Mouse (Mus musculus) embryonic facial prominence, embryonic 12.5 days (tissue): ENCODE results near the gene Cadm4. TPM values are rescaled to one million over a fixed set of nuclear protein-coding genes. Genes with fewer than 3 reads are reported as not detected.

Experiments
- ATAC-seq: fragments of 200-750 bp; cut with Nextera tagmentation; 2 replicates; pipeline ENCODE4 v1.8.0; 2017; ENCODE audit not compliant: insufficient number of reproducible peaks, insufficient read depth, low FRiP score, low TSS enrichment
- H3K27ac ChIP-seq: fragments of 300-500 bp; sonication (generic); 2 replicates; pipeline ENCODE4 v1.5.1; 2016; ENCODE audit warnings: mild to moderate bottlenecking
- H3K27me3 ChIP-seq: fragments of 300-500 bp; sonication (generic); 2 replicates; pipeline ENCODE4 v1.6.1; 2016; ENCODE audit warnings: mild to moderate bottlenecking, moderate library complexity
- H3K36me3 ChIP-seq: fragments of 300-500 bp; sonication (generic); 2 replicates; pipeline ENCODE4 v1.6.1; 2016; ENCODE audit warnings: mild to moderate bottlenecking
- H3K4me1 ChIP-seq: fragments of 300-500 bp; sonication (generic); 2 replicates; pipeline ENCODE4 v1.6.1; 2016
- H3K4me2 ChIP-seq: fragments of 300-500 bp; sonication (generic); replicated peaks from 2 replicates; pipeline ENCODE4 v1.6.1; 2016; ENCODE audit warnings: mild to moderate bottlenecking, moderate library complexity
- H3K4me3 ChIP-seq: fragments of 300-500 bp; sonication (generic); 2 replicates; pipeline ENCODE4 v1.5.1; 2016; ENCODE audit warnings: mild to moderate bottlenecking
- H3K9ac ChIP-seq: fragments of 300-500 bp; sonication (generic); 2 replicates; pipeline ENCODE4 v1.6.1; 2016; ENCODE audit warnings: mild to moderate bottlenecking, moderate library complexity
- H3K9me3 ChIP-seq: fragments of 300-500 bp; sonication (generic); 2 replicates; pipeline ENCODE4 v1.6.1; 2016; ENCODE audit warnings: mild to moderate bottlenecking, moderate library complexity
- WGBS: fragments of 180-500 bp; shearing (Covaris S2); methylation state at CpG from one replicate; pipeline ENCODE4 v1.1.7; 2016; 5-methylcytosine and 5-hydroxymethylcytosine counted together
- polyA plus RNA-seq: library from polyadenylated mRNA; unstranded; fragments of >200 nt; fragmentation: Nextera tagmentation; extraction: Ambion mirVana; gene quantifications from 2 replicates; pipeline ENCODE4 v1.2.1, GENCODE M21; 2016

The Cadm4 gene
- polyA plus RNA-seq, 1 experiment from 2014 or later = 7.6 TPM

DNA sequence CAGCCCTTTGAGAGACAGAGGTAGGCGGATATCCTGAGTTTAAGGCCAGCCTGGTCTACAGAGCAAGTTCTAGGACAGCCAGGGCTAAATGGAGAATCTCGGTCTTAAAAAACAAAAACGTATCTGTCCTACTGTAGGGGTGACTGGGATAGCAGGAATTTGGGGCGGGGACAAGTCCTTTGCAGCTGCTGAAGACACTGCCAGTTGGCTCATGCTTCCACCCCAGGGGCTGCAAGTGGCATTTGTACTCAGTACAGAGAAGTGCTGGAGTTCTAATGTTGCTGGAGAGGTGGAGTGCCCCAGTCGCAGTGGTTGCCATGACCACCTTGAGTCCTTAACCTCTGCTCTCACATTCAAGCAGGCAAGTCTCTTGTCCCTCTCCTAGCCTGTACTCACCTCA, 41.0 kb downstream of the Cadm4 start:
- Histone ChIP-seq H3K36me3 (0 out of 2 replicates have a peak, but pooled peaks cover 4% of the 10 kb centered on the region), H3K27me3 (no peaks in the 10 kb centered on the region), H3K9ac (no peak overlapping the region), H3K27ac (no peak overlapping the region), H3K4me3 (no peak overlapping the region), H3K9me3 (no peaks in the 10 kb centered on the region), H3K4me1 (peaks cover 8% of the 10 kb centered on the region), H3K4me2 (no peak overlapping the region)
- 54% methylated on average over 5 of the region's 5 CpGs for WGBS
- ATAC-seq = no peak

DNA sequence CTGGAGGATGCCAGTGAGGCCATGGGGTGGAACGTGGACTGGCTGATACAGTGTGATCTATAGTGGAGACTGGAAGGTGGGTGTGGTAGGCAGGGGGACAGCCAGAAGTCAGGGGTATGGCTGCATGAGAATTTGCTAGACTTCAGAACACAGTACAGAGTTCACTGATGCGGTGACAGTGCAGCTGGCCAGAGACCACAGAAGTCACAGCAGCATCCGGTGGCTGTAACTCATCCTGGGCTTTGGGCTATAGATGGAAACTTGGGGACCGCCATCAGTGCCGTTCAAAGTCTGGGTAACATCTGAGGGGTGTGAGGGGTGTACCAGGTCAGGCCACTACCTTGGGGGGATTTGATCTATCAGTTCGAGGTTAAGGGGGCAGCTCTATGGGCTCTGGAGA, 41.9 kb downstream of the Cadm4 start:
- Histone ChIP-seq H3K4me3 (no peak overlapping the region), H3K27ac (no peak overlapping the region), H3K36me3 (0 out of 2 replicates have a peak, but pooled peaks cover under 1% of the 10 kb centered on the region), H3K4me1 (peaks cover 8% of the 10 kb centered on the region), H3K9me3 (no peaks in the 10 kb centered on the region), H3K4me2 (no peak overlapping the region), H3K27me3 (no peaks in the 10 kb centered on the region), H3K9ac (no peak overlapping the region)
- WGBS = 87% methylated on average over 6 of the region's 6 CpGs
- ATAC-seq = no peak

DNA sequence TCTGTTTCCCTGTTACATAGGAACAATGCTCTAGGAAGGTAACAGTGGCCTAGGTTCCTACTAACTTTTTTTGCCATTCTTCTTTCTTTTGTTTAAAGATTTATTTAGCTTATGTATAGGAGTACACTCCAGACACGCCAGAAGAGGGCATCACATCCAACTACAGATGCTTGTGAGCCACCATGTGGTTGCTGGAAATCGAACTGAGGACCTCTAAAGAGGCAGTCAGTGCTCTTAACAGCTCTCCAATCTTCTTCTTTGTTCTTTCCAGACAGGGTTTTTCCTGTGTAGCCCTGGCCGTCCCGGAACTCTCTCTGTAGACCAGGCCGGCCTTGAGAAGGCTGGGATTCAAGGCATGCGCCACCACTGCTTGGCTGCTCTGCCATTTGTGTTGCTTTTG, 43.2 kb downstream of the Cadm4 start:
- ATAC-seq = no peak
- no peak overlapping the region for H3K27ac ChIP-seq
- H3K9ac ChIP-seq = no peak overlapping the region
- H3K4me1 ChIP-seq = peaks cover 15% of the 10 kb centered on the region
- H3K9me3 ChIP-seq = no peaks in the 10 kb centered on the region
- no peak overlapping the region for H3K4me2 ChIP-seq
- H3K4me3 ChIP-seq = no peak overlapping the region
- WGBS = 85% methylated on average over 6 of the region's 6 CpGs
- no peaks in the 10 kb centered on the region for H3K36me3 ChIP-seq
- no peaks in the 10 kb centered on the region for H3K27me3 ChIP-seq

DNA sequence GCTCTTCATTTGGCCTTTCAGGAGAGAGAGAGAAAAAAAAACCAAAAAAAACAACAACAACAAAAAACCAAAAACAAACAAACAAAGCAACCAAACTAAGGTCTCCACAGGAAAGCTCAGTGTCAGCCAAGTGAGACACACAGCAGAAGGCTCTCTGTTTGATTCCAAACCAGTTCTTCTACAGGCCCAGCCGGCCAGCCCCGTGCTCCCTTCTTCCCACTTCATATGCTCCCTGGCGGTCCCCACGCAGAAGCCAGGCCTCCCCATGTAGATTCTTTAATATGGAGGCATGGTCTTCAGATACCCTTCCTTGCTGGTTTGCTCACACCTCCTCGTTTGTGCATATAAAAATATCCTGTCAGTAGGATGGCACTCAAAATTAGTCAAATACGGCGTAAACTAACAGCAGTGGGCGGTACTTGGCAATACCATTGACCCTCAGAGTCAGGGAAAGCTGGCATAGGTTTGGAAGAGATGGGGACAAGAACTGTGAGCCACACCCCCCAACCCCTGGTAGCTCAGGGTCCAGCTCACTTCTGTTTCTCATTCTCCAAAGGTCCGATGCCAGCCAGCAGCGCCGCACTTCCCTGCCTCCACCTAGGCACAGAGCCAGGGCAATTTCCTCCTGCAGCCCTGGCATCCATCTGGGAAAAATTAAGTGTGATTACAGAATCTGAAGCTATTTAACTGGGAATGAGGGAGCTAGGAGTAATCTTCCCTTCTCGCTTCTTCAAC, 44.0 kb downstream of the Cadm4 start:
- H3K27ac ChIP-seq = no peak overlapping the region
- 77% methylated on average over 12 of the region's 12 CpGs for WGBS

DNA sequence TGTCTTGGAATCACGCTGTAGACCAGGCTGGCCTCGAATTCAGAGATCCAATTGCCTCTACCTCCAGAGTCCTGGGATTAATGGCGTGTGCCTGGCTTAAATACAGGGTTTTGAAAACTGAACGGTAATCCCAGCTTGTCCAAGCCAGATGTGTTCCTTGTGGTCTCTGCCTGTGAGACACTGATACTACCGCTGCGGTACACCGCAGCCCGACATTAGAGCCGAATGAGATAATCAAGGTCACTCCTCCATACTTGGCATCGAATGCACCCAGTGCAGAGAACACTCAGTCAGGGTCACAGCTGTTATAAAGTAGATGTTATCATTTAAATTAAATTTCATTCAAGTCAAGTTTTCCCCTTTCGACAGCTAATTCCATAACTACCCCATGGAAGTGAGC, 47.0 kb downstream of the Cadm4 start:
- Histone ChIP-seq H3K4me2 (no peak overlapping the region), H3K36me3 (peaks cover 9% of the 10 kb centered on the region), H3K9ac (no peak overlapping the region), H3K4me3 (no peak overlapping the region), H3K4me1 (peaks cover 34% of the 10 kb centered on the region), H3K27ac (no peak overlapping the region), H3K27me3 (peaks cover 8% of the 10 kb centered on the region), H3K9me3 (no peaks in the 10 kb centered on the region)
- no peak for ATAC-seq
- 85% methylated on average over 11 of the region's 11 CpGs for WGBS

More for the DNA sequence above, 44.0 kb downstream of the Cadm4 start:
- H3K4me3 ChIP-seq = no peak overlapping the region
- H3K9ac ChIP-seq = no peak overlapping the region
- H3K27me3 ChIP-seq = no peaks in the 10 kb centered on the region
- peaks cover 15% of the 10 kb centered on the region for H3K4me1 ChIP-seq
- 0 out of 2 replicates have a peak overlapping the region, but pooled peaks have one; percentile 5 for H3K4me2 ChIP-seq
- no peaks in the 10 kb centered on the region for H3K36me3 ChIP-seq
- no peaks in the 10 kb centered on the region for H3K9me3 ChIP-seq
- no peak for ATAC-seq

DNA sequence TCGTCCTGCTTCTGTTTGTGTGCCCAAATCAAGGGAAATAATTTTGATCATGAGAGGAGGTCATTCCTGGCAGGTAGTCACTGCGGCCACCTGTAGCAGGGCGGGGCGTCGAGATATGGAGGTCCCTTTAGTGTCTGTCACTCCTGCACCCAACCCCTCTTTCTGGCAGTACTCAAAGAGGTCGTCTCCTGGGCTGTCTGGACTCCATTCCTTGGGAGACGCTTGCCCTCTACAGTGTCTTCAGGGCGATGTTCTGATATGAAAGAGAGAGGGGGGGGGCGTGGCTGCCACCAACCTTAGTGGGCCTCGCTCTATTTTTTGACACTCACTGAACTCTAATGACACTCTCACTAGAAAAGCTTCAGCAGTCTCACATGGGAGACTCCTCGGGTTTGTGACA, 47.8 kb downstream of the Cadm4 start:
- H3K4me1 ChIP-seq = peaks cover 38% of the 10 kb centered on the region

DNA sequence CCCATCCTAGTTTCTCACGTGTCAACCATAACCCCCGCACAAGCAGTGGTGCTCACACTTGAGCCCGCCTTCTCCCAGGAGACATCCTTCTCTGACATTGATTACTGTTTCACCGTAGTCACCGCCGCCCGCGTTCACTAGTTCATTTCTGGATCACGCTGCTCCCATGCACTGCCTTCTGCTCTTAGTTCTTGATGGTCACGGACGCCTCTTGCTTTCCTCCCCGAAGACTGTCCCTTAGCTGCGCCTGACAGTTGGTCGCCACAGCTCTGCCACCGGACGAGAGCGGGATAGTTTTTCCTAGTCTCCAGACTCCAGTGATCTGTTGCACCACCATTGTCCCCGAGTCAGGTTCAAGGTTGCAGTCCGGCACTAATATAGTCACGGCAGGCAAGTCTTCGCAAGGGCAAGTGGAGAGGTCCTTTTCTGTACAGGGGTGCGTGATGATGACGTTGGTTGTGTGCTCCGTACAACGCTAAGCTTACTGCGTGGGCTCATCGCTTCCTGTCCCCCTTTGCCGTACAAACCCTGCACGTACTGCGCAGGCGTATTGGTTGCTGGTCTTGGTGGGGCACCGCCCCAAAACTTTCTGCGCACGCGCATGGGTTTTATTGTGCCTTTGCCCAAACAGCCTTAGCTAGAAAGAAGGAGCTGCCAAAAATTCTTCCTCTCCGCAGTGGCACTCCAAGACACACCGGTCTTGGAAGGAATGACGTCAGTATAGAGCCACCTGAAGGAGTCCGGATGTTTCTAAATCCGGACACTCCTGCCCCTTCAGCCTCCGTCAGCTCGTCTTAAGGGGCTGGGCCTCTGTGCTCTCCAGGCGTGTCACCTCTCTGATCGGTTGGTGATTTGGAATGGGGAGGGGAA, 48.5 kb downstream of the Cadm4 start, which contains the start of gene Irgq:
Gene Irgq, plus strand, starts transcription at position 628 of the 870 bp plus-strand sequence.
- Histone ChIP-seq H3K4me3 (peak within 1 kb of the TSS; percentile 57), H3K4me1 (peaks cover 38% of the 10 kb centered on the region), H3K27me3 (peaks cover 12% of the 10 kb centered on the region), H3K36me3 (peaks cover 22% of the 10 kb centered on the region), H3K4me2 (peak within 1 kb of the TSS; percentile 88), H3K9ac (peak within 1 kb of the TSS; percentile 77), H3K9me3 (no peaks in the 10 kb centered on the region), H3K27ac (peak within 1 kb of the TSS; percentile 69)
- ATAC-seq = peak; percentile 89
- under 1% methylated on average over 44 of the region's 44 CpGs for WGBS

More for the DNA sequence above, 47.8 kb downstream of the Cadm4 start:
- Histone ChIP-seq H3K4me2 (peak overlapping the region; percentile 88), H3K27me3 (peaks cover 12% of the 10 kb centered on the region), H3K27ac (peak overlapping the region; percentile 69), H3K9ac (peak overlapping the region; percentile 77), H3K36me3 (peaks cover 15% of the 10 kb centered on the region), H3K4me3 (peak overlapping the region; percentile 57), H3K9me3 (no peaks in the 10 kb centered on the region)
- no peak for ATAC-seq
- 64% methylated on average over 11 of the region's 11 CpGs for WGBS

DNA sequence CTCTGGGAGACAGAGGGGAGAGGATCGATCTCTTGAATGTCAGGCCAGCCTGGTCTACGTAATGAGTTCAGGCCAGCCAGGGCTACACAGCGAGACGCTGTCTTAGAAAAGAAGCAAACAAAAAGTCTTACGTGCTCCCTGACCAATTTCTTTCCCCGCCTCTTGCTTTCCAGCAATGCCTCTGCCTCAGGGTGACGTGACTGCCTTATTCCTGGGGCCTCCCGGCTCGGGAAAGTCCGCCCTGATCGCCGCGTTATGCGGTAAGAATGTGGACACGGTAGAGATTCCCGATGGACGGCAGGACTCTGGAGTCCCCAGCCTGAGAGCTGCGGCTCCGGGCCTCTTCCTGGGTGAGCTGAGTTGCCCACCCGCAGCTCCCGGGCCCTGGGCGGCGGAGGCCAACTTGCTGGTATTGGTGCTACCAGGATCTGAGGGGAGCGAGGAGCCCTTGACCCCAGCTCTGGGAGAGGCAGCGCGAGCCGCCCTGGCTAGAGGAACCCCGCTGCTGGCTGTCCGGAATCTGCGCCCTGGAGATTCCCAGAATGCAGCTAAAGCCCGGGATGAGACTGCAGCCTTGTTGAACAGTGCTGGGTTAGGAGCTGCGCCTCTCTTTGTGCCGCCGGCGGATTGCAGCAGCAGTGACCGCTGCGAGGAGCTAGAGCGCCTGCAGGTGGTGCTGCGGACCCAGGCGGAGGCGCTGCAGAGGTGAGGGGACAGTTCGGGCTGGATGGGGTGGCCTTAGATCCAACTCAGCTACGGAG, 49.6 kb downstream of the Cadm4 start:
- WGBS = 1% methylated on average over 43 of the region's 43 CpGs
- peaks cover 33% of the 10 kb centered on the region for H3K36me3 ChIP-seq
- peaks cover 38% of the 10 kb centered on the region for H3K4me1 ChIP-seq
- H3K9me3 ChIP-seq = no peaks in the 10 kb centered on the region
- H3K27ac ChIP-seq = peak overlapping the region; percentile 69
- peak overlapping the region; percentile 77 for H3K9ac ChIP-seq
- peak overlapping the region; percentile 57 for H3K4me3 ChIP-seq
- H3K27me3 ChIP-seq = peaks cover 12% of the 10 kb centered on the region
- peak; percentile 35 for ATAC-seq
- peak overlapping the region; percentile 88 for H3K4me2 ChIP-seq

DNA sequence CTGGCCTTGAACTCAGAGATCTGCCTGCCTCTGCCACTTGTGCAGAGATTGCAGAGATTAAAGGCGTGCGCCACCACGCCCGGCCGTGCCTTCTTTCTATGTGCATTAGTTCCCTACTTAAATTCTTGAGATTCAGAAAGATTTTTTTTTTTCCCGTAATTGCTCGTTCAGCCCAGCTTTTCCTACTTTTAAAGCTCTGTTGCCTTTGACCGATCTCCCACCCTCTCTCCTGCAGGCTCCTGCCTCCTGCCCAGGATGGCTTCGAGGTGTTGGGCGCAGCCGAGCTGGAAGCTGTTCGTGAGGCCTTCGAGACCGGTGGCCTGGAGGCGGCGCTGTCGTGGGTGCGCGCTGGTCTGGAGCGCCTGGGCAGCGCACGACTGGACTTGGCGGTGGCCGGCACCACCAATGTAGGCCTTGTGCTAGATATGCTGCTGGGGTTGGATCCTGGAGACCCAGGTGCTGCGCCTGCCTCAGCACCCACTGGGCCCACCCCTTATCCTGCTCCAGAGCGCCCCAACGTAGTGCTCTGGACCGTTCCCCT, 51.3 kb downstream of the Cadm4 start:
- ATAC-seq = no peak
- whole genome bisulfite sequencing = 64% methylated on average over 28 of the region's 28 CpGs
- H3K9ac ChIP-seq = peak overlapping the region; percentile 30; the same call in 1 of the 2 replicates

DNA sequence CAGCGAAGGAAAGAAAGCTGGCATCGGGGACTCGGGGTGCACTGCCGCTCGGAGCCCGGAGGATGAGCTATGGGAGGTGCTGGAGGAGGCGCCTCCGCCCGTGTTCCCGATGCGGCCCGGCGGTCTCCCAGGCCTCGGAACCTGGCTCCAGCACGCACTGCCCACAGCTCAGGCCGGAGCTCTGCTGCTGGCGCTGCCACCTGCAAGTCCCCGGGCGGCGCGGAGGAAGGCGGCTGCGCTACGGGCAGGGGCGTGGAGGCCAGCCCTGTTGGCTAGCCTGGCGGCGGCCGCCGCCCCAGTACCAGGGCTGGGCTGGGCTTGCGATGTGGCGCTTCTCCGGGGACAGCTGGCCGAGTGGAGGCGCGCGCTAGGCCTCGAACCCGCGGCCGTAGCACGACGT, 52.0 kb downstream of the Cadm4 start:
- H3K9ac ChIP-seq = peak overlapping the region; percentile 30
- no peak overlapping the region for H3K4me3 ChIP-seq
- 0 out of 2 replicates have a peak, but pooled peaks cover 2% of the 10 kb centered on the region for H3K9me3 ChIP-seq
- peaks cover 34% of the 10 kb centered on the region for H3K36me3 ChIP-seq
- 25% methylated on average over 42 of the region's 42 CpGs for WGBS
- peaks cover 12% of the 10 kb centered on the region for H3K27me3 ChIP-seq
- peak overlapping the region; percentile 26; the same call in 1 of the 2 replicates for H3K4me2 ChIP-seq
- ATAC-seq = no peak
- H3K27ac ChIP-seq = no peak overlapping the region
- peaks cover 30% of the 10 kb centered on the region for H3K4me1 ChIP-seq

More for the DNA sequence above, 51.3 kb downstream of the Cadm4 start:
- Histone ChIP-seq H3K4me1 (peaks cover 30% of the 10 kb centered on the region), H3K27me3 (peaks cover 12% of the 10 kb centered on the region), H3K4me2 (no peak overlapping the region), H3K4me3 (no peak overlapping the region), H3K36me3 (peaks cover 34% of the 10 kb centered on the region), H3K9me3 (no peaks in the 10 kb centered on the region), H3K27ac (no peak overlapping the region)

DNA sequence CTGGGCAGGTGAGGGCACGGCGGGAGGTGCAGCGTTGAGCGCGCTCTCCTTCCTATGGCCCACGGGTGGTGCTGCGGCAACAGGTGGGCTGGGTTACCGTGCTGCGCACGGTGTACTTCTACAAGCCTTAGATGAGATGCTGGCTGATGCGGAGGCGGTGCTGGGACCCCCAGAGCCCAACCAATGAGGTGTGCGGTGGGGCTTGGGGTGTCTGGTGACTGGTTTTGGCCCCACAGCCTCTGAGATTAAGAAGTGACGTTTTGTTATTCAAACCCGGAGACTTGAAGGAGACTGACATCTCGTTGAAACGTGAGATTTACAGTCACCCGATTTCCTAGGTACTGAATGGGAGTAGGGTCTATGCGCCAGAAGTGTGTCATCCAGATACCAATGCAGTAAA, 52.5 kb downstream of the Cadm4 start:
- peaks cover 12% of the 10 kb centered on the region for H3K27me3 ChIP-seq
- 0 out of 2 replicates have a peak, but pooled peaks cover 5% of the 10 kb centered on the region for H3K9me3 ChIP-seq
- peak overlapping the region; percentile 26; the same call in 1 of the 2 replicates for H3K4me2 ChIP-seq
- 31% methylated on average over 19 of the region's 19 CpGs for WGBS
- H3K4me3 ChIP-seq = no peak overlapping the region
- H3K9ac ChIP-seq = no peak overlapping the region
- H3K4me1 ChIP-seq = peaks cover 28% of the 10 kb centered on the region
- H3K36me3 ChIP-seq = peaks cover 34% of the 10 kb centered on the region
- no peak overlapping the region for H3K27ac ChIP-seq
- ATAC-seq = no peak
